Mouse (Mus musculus): ENCODE measurements around the gene Gm48551.
A peak's percentile ranks its signal among the peaks of the same experiment; 100 is the strongest.

The Gm48551 gene

GRCm38 (mm10) chr10:81356991-81357844 lies 27.0 kb upstream of the Gm48551 start, which contains the start of gene Mfsd12:
Gene Mfsd12, plus strand, starts transcription at chr10:81357491.
- DNase-seq (ENCODE audit: low spot score): peak; percentile 84

GRCm38 (mm10) chr10:81358209-81358608 lies 26.1 kb upstream of the Gm48551 start:
- DNase-seq (ENCODE audit: low spot score): no peak

- no peak for DNase-seq (ENCODE audit: low spot score)
Observed at GRCm38 (mm10) chr10:81358841-81359240, 25.4 kb upstream of the Gm48551 start.

GRCm38 (mm10) chr10:81360721-81361120 lies 23.5 kb upstream of the Gm48551 start:
- no peak for DNase-seq (ENCODE audit: low spot score)

GRCm38 (mm10) chr10:81362336-81362949 lies 21.8 kb upstream of the Gm48551 start:
- DNase-seq (ENCODE audit: low spot score): no peak

GRCm38 (mm10) chr10:81363436-81364346 lies 20.6 kb upstream of the Gm48551 start:
- no peak for DNase-seq (ENCODE audit: low spot score)

GRCm38 (mm10) chr10:81364666-81365065 lies 19.6 kb upstream of the Gm48551 start:
- no peak for DNase-seq (ENCODE audit: low spot score)

GRCm38 (mm10) chr10:81365073-81365472 lies 19.2 kb upstream of the Gm48551 start:
- DNase-seq (ENCODE audit: low spot score): no peak

- DNase-seq (ENCODE audit: low spot score): no peak
Observed at GRCm38 (mm10) chr10:81365672-81366476, 18.4 kb upstream of the Gm48551 start, which contains the start of gene 4930404N11Rik. Gene 4930404N11Rik, minus strand, starts transcription at chr10:81365816.

- DNase-seq (ENCODE audit: low spot score): no peak
Observed at GRCm38 (mm10) chr10:81366477-81367206, 17.6 kb upstream of the Gm48551 start.

- no peak for DNase-seq (ENCODE audit: low spot score)
Observed at GRCm38 (mm10) chr10:81367207-81367495, 17.1 kb upstream of the Gm48551 start.

- no peak for DNase-seq (ENCODE audit: low spot score)
Observed at GRCm38 (mm10) chr10:81375322-81375721, 8.9 kb upstream of the Gm48551 start.

GRCm38 (mm10) chr10:81376561-81377361 lies 7.5 kb upstream of the Gm48551 start:
- DNase-seq (ENCODE audit: low spot score): no peak

GRCm38 (mm10) chr10:81377362-81377664 lies 7.0 kb upstream of the Gm48551 start:
- DNase-seq (ENCODE audit: low spot score): no peak

GRCm38 (mm10) chr10:81377793-81378552 lies 6.3 kb upstream of the Gm48551 start, which contains the start of gene Fzr1:
Gene Fzr1, minus strand, starts transcription at chr10:81378516.
- DNase-seq (ENCODE audit: low spot score): no peak

- DNase-seq (ENCODE audit: low spot score): peak; percentile 100
Observed at GRCm38 (mm10) chr10:81378553-81379182, 5.6 kb upstream of the Gm48551 start.

GRCm38 (mm10) chr10:81379183-81379553 lies 5.1 kb upstream of the Gm48551 start:
- DNase-seq (ENCODE audit: low spot score): no peak

GRCm38 (mm10) chr10:81379809-81380378 lies 4.4 kb upstream of the Gm48551 start:
- no peak for DNase-seq (ENCODE audit: low spot score)

GRCm38 (mm10) chr10:81382039-81382438 lies 2.2 kb upstream of the Gm48551 start:
- no peak for DNase-seq (ENCODE audit: low spot score)

Measured in ovary, adult 18-20 months (tissue).